Mouse (Mus musculus): ENCODE data around the gene Gnptab. TPM values are rescaled to one million over a fixed set of nuclear protein-coding genes. Genes with fewer than 3 reads are reported as not detected.
"Not testable (repeated sequence)": the region's sequence is repeated elsewhere in the genome, so short reads cannot be mapped to it uniquely, and the experiment has no call there.

The Gnptab gene
- polyA plus RNA-seq, 1 experiment from 2014 or later = 9.7 TPM

GRCm38 (mm10) chr10:88451221-88451620, 72.3 kb downstream of the Gnptab start:
- no peak for ATAC-seq (ENCODE audit: low FRiP score)
- H3K4me1 ChIP-seq (replicated peaks; ENCODE audit: control insufficient read depth, insufficient read depth, low read length) = no peaks in the 10 kb centered on the region
- no peaks in the 10 kb centered on the region for H3K9me3 ChIP-seq (ENCODE audit: control insufficient read depth, low read length)
- 82% methylated on average over 2 of the region's 2 CpGs for WGBS
- H3K4me3 ChIP-seq (ENCODE audit: low read depth, low read length) = no peak overlapping the region
- H3K9ac ChIP-seq (ENCODE audit: low read depth, low read length) = no peak overlapping the region
- no peaks in the 10 kb centered on the region for H3K36me3 ChIP-seq (ENCODE audit: control insufficient read depth, insufficient read depth, low read length)
- no peak for DNase-seq (ENCODE audit: low spot score)
- no peaks in the 10 kb centered on the region for H3K27me3 ChIP-seq (ENCODE audit: control insufficient read depth, insufficient read depth, low read length)
- no peak overlapping the region for H3K27ac ChIP-seq (ENCODE audit: low read depth, low read length)
- no peak overlapping the region for H3K4me2 ChIP-seq (replicated peaks; ENCODE audit: low read depth, low read length)

- ATAC-seq (ENCODE audit: low FRiP score) = no peak
Observed at GRCm38 (mm10) chr10:88451990-88452389, 73.1 kb downstream of the Gnptab start.

GRCm38 (mm10) chr10:88457816-88458215, 78.9 kb downstream of the Gnptab start:
- no peak for ATAC-seq (ENCODE audit: low FRiP score)
- Histone ChIP-seq H3K4me3 (ENCODE audit: low read depth, low read length) (no peak overlapping the region), H3K4me1 (replicated peaks; ENCODE audit: control insufficient read depth, insufficient read depth, low read length) (no peaks in the 10 kb centered on the region), H3K27ac (ENCODE audit: low read depth, low read length) (no peak overlapping the region), H3K9me3 (ENCODE audit: control insufficient read depth, low read length) (no peaks in the 10 kb centered on the region), H3K9ac (ENCODE audit: low read depth, low read length) (no peak overlapping the region), H3K36me3 (ENCODE audit: control insufficient read depth, insufficient read depth, low read length) (no peaks in the 10 kb centered on the region), H3K27me3 (ENCODE audit: control insufficient read depth, insufficient read depth, low read length) (no peaks in the 10 kb centered on the region), H3K4me2 (replicated peaks; ENCODE audit: low read depth, low read length) (no peak overlapping the region)
- 56% methylated on average over 6 of the region's 6 CpGs for WGBS
- no peak for DNase-seq (ENCODE audit: low spot score)

More at GRCm38 (mm10) chr10:88451990-88452389, 73.1 kb downstream of the Gnptab start:
- Histone ChIP-seq H3K4me3 (ENCODE audit: low read depth, low read length) (no peak overlapping the region), H3K9ac (ENCODE audit: low read depth, low read length) (no peak overlapping the region), H3K27me3 (ENCODE audit: control insufficient read depth, insufficient read depth, low read length) (no peaks in the 10 kb centered on the region), H3K36me3 (ENCODE audit: control insufficient read depth, insufficient read depth, low read length) (no peaks in the 10 kb centered on the region), H3K9me3 (ENCODE audit: control insufficient read depth, low read length) (no peaks in the 10 kb centered on the region), H3K4me1 (replicated peaks; ENCODE audit: control insufficient read depth, insufficient read depth, low read length) (no peaks in the 10 kb centered on the region), H3K27ac (ENCODE audit: low read depth, low read length) (no peak overlapping the region), H3K4me2 (replicated peaks; ENCODE audit: low read depth, low read length) (no peak overlapping the region)
- no peak for DNase-seq (ENCODE audit: low spot score)
- 82% methylated on average over 6 of the region's 6 CpGs for WGBS

GRCm38 (mm10) chr10:88459502-88459992, 80.6 kb downstream of the Gnptab start, which contains the start of gene Sycp3:
Sycp3 (plus strand) TSS chr10:88459569.
- no peak within 1 kb of the TSS for H3K4me3 ChIP-seq (ENCODE audit: low read depth, low read length)
- H3K27me3 ChIP-seq (ENCODE audit: control insufficient read depth, insufficient read depth, low read length) = no peaks in the 10 kb centered on the region
- no peak within 1 kb of the TSS for H3K4me2 ChIP-seq (replicated peaks; ENCODE audit: low read depth, low read length)
- H3K9ac ChIP-seq (ENCODE audit: low read depth, low read length) = no peak within 1 kb of the TSS
- no peak within 1 kb of the TSS for H3K27ac ChIP-seq (ENCODE audit: low read depth, low read length)
- H3K36me3 ChIP-seq (ENCODE audit: control insufficient read depth, insufficient read depth, low read length) = no peaks in the 10 kb centered on the region
- WGBS = 90% methylated on average over 33 of the region's 33 CpGs
- no peaks in the 10 kb centered on the region for H3K4me1 ChIP-seq (replicated peaks; ENCODE audit: control insufficient read depth, insufficient read depth, low read length)
- ATAC-seq (ENCODE audit: low FRiP score) = no peak
- DNase-seq (ENCODE audit: low spot score) = no peak
- no peaks in the 10 kb centered on the region for H3K9me3 ChIP-seq (ENCODE audit: control insufficient read depth, low read length)

- Histone ChIP-seq H3K27ac (ENCODE audit: low read depth, low read length) (no peak overlapping the region), H3K4me1 (replicated peaks; ENCODE audit: control insufficient read depth, insufficient read depth, low read length) (no peaks in the 10 kb centered on the region), H3K4me2 (replicated peaks; ENCODE audit: low read depth, low read length) (no peak overlapping the region), H3K9ac (ENCODE audit: low read depth, low read length) (no peak overlapping the region), H3K4me3 (ENCODE audit: low read depth, low read length) (no peak overlapping the region), H3K36me3 (ENCODE audit: control insufficient read depth, insufficient read depth, low read length) (no peaks in the 10 kb centered on the region), H3K27me3 (ENCODE audit: control insufficient read depth, insufficient read depth, low read length) (no peaks in the 10 kb centered on the region), H3K9me3 (ENCODE audit: control insufficient read depth, low read length) (no peaks in the 10 kb centered on the region)
- 73% methylated on average over 18 of the region's 18 CpGs for WGBS
- ATAC-seq (ENCODE audit: low FRiP score) (no peak), DNase-seq (ENCODE audit: low spot score) (no peak)
Observed at GRCm38 (mm10) chr10:88460122-88460820, 81.3 kb downstream of the Gnptab start.

GRCm38 (mm10) chr10:88482866-88483265, 103.9 kb downstream of the Gnptab start:
- H3K36me3 ChIP-seq (ENCODE audit: control insufficient read depth, insufficient read depth, low read length); H3K9ac ChIP-seq (ENCODE audit: low read depth, low read length); H3K9me3 ChIP-seq (ENCODE audit: control insufficient read depth, low read length); ATAC-seq (ENCODE audit: low FRiP score); DNase-seq (ENCODE audit: low spot score); H3K27ac ChIP-seq (ENCODE audit: low read depth, low read length); H3K4me1 ChIP-seq (replicated peaks; ENCODE audit: control insufficient read depth, insufficient read depth, low read length); H3K27me3 ChIP-seq (ENCODE audit: control insufficient read depth, insufficient read depth, low read length); H3K4me3 ChIP-seq (ENCODE audit: low read depth, low read length); H3K4me2 ChIP-seq (replicated peaks; ENCODE audit: low read depth, low read length): not testable (repeated sequence)
- 94% methylated on average over 10 of the region's 10 CpGs for WGBS

- H3K9ac ChIP-seq (ENCODE audit: low read depth, low read length) = no peak overlapping the region
- H3K4me3 ChIP-seq (ENCODE audit: low read depth, low read length) = no peak overlapping the region
- no peaks in the 10 kb centered on the region for H3K27me3 ChIP-seq (ENCODE audit: control insufficient read depth, insufficient read depth, low read length)
- ATAC-seq (ENCODE audit: low FRiP score) = no peak
- 86% methylated on average over 5 of the region's 5 CpGs for WGBS
- no peaks in the 10 kb centered on the region for H3K9me3 ChIP-seq (ENCODE audit: control insufficient read depth, low read length)
- no peaks in the 10 kb centered on the region for H3K36me3 ChIP-seq (ENCODE audit: control insufficient read depth, insufficient read depth, low read length)
- no peak for DNase-seq (ENCODE audit: low spot score)
- no peaks in the 10 kb centered on the region for H3K4me1 ChIP-seq (replicated peaks; ENCODE audit: control insufficient read depth, insufficient read depth, low read length)
- H3K27ac ChIP-seq (ENCODE audit: low read depth, low read length) = no peak overlapping the region
- H3K4me2 ChIP-seq (replicated peaks; ENCODE audit: low read depth, low read length) = no peak overlapping the region
Observed at GRCm38 (mm10) chr10:88488629-88489028, 109.7 kb downstream of the Gnptab start.

- no peak overlapping the region for H3K9ac ChIP-seq (ENCODE audit: low read depth, low read length)
- H3K9me3 ChIP-seq (ENCODE audit: control insufficient read depth, low read length) = no peaks in the 10 kb centered on the region
- H3K4me1 ChIP-seq (replicated peaks; ENCODE audit: control insufficient read depth, insufficient read depth, low read length) = no peaks in the 10 kb centered on the region
- no peak overlapping the region for H3K27ac ChIP-seq (ENCODE audit: low read depth, low read length)
- H3K27me3 ChIP-seq (ENCODE audit: control insufficient read depth, insufficient read depth, low read length) = no peaks in the 10 kb centered on the region
- no peaks in the 10 kb centered on the region for H3K36me3 ChIP-seq (ENCODE audit: control insufficient read depth, insufficient read depth, low read length)
- WGBS = 67% methylated on average over 7 of the region's 7 CpGs
- no peak overlapping the region for H3K4me2 ChIP-seq (replicated peaks; ENCODE audit: low read depth, low read length)
- ATAC-seq (ENCODE audit: low FRiP score) (no peak), DNase-seq (ENCODE audit: low spot score) (no peak)
- H3K4me3 ChIP-seq (ENCODE audit: low read depth, low read length) = no peak overlapping the region
Observed at GRCm38 (mm10) chr10:88491632-88492031, 112.7 kb downstream of the Gnptab start.

- ATAC-seq (ENCODE audit: low FRiP score) (no peak), DNase-seq (ENCODE audit: low spot score) (no peak)
- Histone ChIP-seq H3K4me1 (replicated peaks; ENCODE audit: control insufficient read depth, insufficient read depth, low read length) (no peaks in the 10 kb centered on the region), H3K27ac (ENCODE audit: low read depth, low read length) (no peak overlapping the region), H3K9me3 (ENCODE audit: control insufficient read depth, low read length) (no peaks in the 10 kb centered on the region), H3K36me3 (ENCODE audit: control insufficient read depth, insufficient read depth, low read length) (no peaks in the 10 kb centered on the region), H3K9ac (ENCODE audit: low read depth, low read length) (no peak overlapping the region), H3K4me2 (replicated peaks; ENCODE audit: low read depth, low read length) (no peak overlapping the region), H3K27me3 (ENCODE audit: control insufficient read depth, insufficient read depth, low read length) (no peaks in the 10 kb centered on the region), H3K4me3 (ENCODE audit: low read depth, low read length) (no peak overlapping the region)
- WGBS = 73% methylated on average over 8 of the region's 8 CpGs
Observed at GRCm38 (mm10) chr10:88492658-88493057, 113.7 kb downstream of the Gnptab start.
